Mouse (Mus musculus) heart, adult 2 months (tissue): Measurements from ENCODE around the gene Med27. TPM values are rescaled to one million over a fixed set of nuclear protein-coding genes. Genes with fewer than 3 reads are reported as not detected.
A peak's percentile ranks its signal among the peaks of the same experiment; 100 is the strongest.

Source experiments
- DNase-seq, 2 experiments: peaks; one replicate each; pipeline ENCODE4 v3.0.0; 2021
- H3K27ac ChIP-seq: fragments of 200-600 bp; 2 replicates; pipeline ENCODE4 v1.8.1; 2022
- H3K27me3 ChIP-seq: fragments of 200-500 bp; 2 replicates; pipeline ENCODE4 v1.6.1; 2012; ENCODE audit warnings: mild to moderate bottlenecking, low read length, inconsistent platforms, mixed read lengths; ENCODE audit not compliant: control insufficient read depth, insufficient read depth
- H3K36me3 ChIP-seq: fragments of 200-500 bp; 2 replicates; pipeline ENCODE4 v1.6.1; 2012; ENCODE audit warnings: low read length, inconsistent platforms; ENCODE audit not compliant: control insufficient read depth, insufficient read depth
- H3K4me1 ChIP-seq: fragments of 200-500 bp; 2 replicates; pipeline ENCODE4 v1.6.1; 2011; ENCODE audit warnings: low read length; ENCODE audit not compliant: control insufficient read depth, insufficient read depth
- H3K4me3 ChIP-seq: fragments of 200-600 bp; 2 replicates; pipeline ENCODE4 v1.8.1; 2022
- H3K79me2 ChIP-seq: fragments of 200-500 bp; replicated peaks from 2 replicates; pipeline ENCODE4 v1.6.1; 2012; ENCODE audit warnings: mild to moderate bottlenecking, inconsistent platforms, low read length, moderate library complexity, mixed read lengths; ENCODE audit not compliant: control insufficient read depth, insufficient read depth
- H3K9ac ChIP-seq: fragments of 200-500 bp; 2 replicates; pipeline ENCODE4 v1.6.1; 2012; ENCODE audit warnings: low read depth, mild to moderate bottlenecking, control low read depth, inconsistent platforms, low read length, mixed read lengths
- CTCF ChIP-seq: fragments of 200-600 bp; IDR thresholded peaks from 2 replicates; pipeline ENCODE4 v1.8.1; 2022; ENCODE audit warnings: antibody characterized with exemption, mild to moderate bottlenecking, moderate library complexity
- EP300 ChIP-seq: fragments of 200-500 bp; IDR thresholded peaks from 2 replicates; pipeline ENCODE4 v1.6.1; 2011; ENCODE audit warnings: low read depth, low read length, control low read depth; ENCODE audit not compliant: insufficient read depth
- POLR2A ChIP-seq: fragments of 200-500 bp; IDR thresholded peaks from 2 replicates; pipeline ENCODE4 v1.6.1; 2011; ENCODE audit warnings: mild to moderate bottlenecking, low read depth, low read length, control low read depth; ENCODE audit not compliant: insufficient read depth
- WGBS: fragments of 180-500 bp; shearing (Covaris S2); methylation state at CpG from one replicate; pipeline ENCODE4 v1.1.7; 2018; 5-methylcytosine and 5-hydroxymethylcytosine counted together
- intact Hi-C: fragments of 180-260 bp; cut with DNase I; formaldehyde crosslinking; loops from one replicate; pipeline ENCODE4 v1.15.1; 2025
- polyA plus RNA-seq: library from polyadenylated mRNA; depleted of rRNA; stranded (reverse); fragments of >200 nt; gene quantifications from 2 replicates; pipeline ENCODE4 v1.2.3, GENCODE M21; 2012
- total RNA-seq, 2 experiments: library from RNA; stranded (reverse); gene quantifications; 2 replicates each; pipeline ENCODE4 v1.2.3; 2021

Med27 gene
- total and polyA plus RNA-seq, 3 experiments: 15.3 to 24.0 (median 17.2) TPM

DNA sequence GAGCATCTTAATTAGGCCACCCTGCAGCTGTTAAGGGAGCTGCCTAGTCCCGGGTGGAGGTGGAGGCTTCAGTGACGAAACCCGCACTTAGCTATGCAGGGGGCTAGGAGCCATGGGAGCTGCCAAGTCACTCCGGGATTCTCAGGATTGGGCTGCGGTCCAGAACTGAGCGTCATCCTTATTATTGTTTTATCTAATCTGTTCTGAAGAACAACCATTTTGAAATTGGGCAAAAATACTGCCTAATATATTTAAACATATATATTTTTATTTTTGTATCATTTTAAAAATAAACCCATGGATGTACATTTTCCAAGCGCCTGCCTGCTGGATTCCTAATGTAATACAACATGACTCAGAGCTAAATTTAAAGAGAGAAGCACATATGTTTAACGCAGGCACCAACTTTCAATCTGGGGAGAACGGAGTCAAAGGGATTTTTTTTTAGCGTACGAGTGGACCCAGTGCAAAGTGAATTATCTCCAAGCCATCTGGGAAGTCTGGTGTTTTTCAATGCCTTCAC, 26.3 kb upstream of the Med27 start:
- 47% methylated on average over 11 of the region's 11 CpGs for WGBS
- Histone ChIP-seq H3K9ac (no peak overlapping the region), H3K4me3 (no peak overlapping the region), H3K4me1 (no peaks in the 10 kb centered on the region), H3K79me2 (no peaks in the 10 kb centered on the region), H3K27me3 (0 out of 2 replicates have a peak, but pooled peaks cover 1% of the 10 kb centered on the region), H3K27ac (no peak overlapping the region), H3K36me3 (no peaks in the 10 kb centered on the region)
- no peak for DNase-seq
- intact Hi-C loops: no loop called here
- no peak for TF ChIP-seq CTCF
- no peak for TF ChIP-seq EP300
- TF ChIP-seq POLR2A: no peak

DNA sequence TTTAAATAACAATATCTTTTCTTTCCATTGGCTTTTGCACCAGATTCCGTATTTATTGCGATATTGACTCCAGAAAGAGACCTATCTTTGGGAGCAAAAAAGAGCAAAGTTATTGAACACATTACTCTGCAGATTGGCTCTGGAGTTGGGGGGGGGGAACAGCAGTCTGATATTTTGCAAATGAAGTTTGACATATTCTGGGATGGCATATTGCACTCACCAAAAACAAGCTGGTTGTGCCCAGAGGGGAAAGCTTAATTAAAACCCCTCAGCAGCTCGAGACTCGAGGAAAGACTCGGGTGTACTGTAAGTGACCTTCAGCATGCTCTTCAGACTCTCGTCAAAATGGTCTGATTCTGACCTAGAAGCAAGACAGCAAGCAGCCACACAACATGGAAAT, 25.8 kb upstream of the Med27 start:
- no peaks in the 10 kb centered on the region for H3K4me1 ChIP-seq
- no peaks in the 10 kb centered on the region for H3K36me3 ChIP-seq
- no peak for DNase-seq
- no peak overlapping the region for H3K9ac ChIP-seq
- no peaks in the 10 kb centered on the region for H3K79me2 ChIP-seq
- 70% methylated on average over 6 of the region's 6 CpGs for WGBS
- 0 out of 2 replicates have a peak, but pooled peaks cover 1% of the 10 kb centered on the region for H3K27me3 ChIP-seq
- TF ChIP-seq EP300 (no peak), POLR2A (no peak), CTCF (no peak)
- H3K4me3 ChIP-seq: no peak overlapping the region
- intact Hi-C loops: no loop called here
- H3K27ac ChIP-seq: no peak overlapping the region

DNA sequence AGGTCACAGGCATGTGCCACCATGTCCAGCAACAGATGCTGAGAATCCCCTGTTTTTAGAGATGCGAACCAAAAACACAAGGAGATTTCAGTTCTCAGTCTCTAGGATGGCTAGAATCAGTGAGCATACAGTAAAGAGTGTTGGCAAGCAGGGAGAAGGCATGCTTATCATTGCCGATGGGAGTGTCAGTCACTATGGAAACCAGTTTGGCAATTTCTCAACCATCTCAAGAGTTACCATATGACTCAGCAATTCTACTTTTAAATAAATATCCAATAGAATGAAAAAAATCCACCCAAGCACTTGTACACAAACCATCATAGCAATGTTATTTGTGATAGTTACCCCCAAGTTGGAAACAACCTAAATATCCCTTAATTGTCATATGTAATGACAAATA, 22.2 kb upstream of the Med27 start:
- intact Hi-C loops: no loop called here
- no peak for TF ChIP-seq POLR2A
- no peak for TF ChIP-seq CTCF
- TF ChIP-seq EP300: no peak
- WGBS: 63% methylated on average over 2 of the region's 2 CpGs
- Histone ChIP-seq H3K9ac (no peak overlapping the region), H3K79me2 (no peaks in the 10 kb centered on the region), H3K36me3 (no peaks in the 10 kb centered on the region), H3K27me3 (0 out of 2 replicates have a peak, but pooled peaks cover 1% of the 10 kb centered on the region), H3K4me3 (no peak overlapping the region), H3K27ac (no peak overlapping the region), H3K4me1 (no peaks in the 10 kb centered on the region)
- DNase-seq: no peak

DNA sequence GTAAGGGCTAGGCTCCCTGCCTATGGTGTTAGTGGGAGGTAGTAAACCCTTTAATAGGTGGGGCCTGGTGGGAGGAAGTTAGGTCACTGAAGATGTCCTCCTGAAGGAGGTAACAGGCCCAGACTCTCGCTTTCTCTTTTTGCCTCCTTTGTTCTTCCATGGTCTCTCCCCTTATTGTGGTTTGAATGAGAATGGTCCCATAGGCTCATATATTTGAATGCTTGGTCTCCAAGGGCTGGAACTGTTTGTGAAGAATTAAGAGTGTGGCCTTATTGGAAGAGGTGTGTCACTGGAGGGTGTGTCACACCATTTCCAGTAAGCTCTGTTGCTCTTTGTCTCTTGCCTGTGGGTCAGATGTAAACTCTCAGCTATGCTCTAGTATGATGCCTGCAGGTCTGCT, 16.1 kb upstream of the Med27 start:
- TF ChIP-seq POLR2A: no peak
- TF ChIP-seq CTCF: no peak
- no peak for TF ChIP-seq EP300
- Histone ChIP-seq H3K27me3 (no peaks in the 10 kb centered on the region), H3K4me3 (no peak overlapping the region), H3K9ac (no peak overlapping the region), H3K79me2 (no peaks in the 10 kb centered on the region), H3K27ac (no peak overlapping the region), H3K4me1 (no peaks in the 10 kb centered on the region), H3K36me3 (no peaks in the 10 kb centered on the region)
- 90% methylated on average over 1 of the region's 1 CpGs for WGBS
- intact Hi-C loops: no loop called here
- no peak for DNase-seq

DNA sequence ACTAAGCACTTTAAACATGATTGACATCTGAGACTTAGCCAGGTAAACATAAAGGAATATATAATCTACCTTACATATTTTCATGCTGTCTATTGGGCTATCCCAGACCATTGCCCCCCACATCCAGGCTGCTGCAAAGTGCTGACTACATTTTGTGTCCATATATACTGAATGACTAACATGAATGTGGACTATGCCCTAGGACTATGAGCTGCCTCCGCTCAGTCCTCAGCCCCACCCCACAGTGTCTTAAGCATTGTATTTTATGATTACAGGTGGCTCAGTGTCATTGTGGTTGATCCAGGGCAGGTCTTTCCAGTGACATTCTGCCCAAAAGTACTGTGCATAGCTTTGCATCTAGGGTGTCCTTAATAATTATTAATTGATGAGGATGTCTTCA, 8.2 kb upstream of the Med27 start:
- Histone ChIP-seq H3K36me3 (no peaks in the 10 kb centered on the region), H3K9ac (no peak overlapping the region), H3K4me3 (no peak overlapping the region), H3K4me1 (no peaks in the 10 kb centered on the region), H3K27ac (no peak overlapping the region), H3K79me2 (no peaks in the 10 kb centered on the region), H3K27me3 (no peaks in the 10 kb centered on the region)
- TF ChIP-seq EP300 (no peak), POLR2A (no peak)
- intact Hi-C loops: no loop called here
- WGBS: 79% methylated on average over 1 of the region's 1 CpGs
- DNase-seq: no peak

DNA sequence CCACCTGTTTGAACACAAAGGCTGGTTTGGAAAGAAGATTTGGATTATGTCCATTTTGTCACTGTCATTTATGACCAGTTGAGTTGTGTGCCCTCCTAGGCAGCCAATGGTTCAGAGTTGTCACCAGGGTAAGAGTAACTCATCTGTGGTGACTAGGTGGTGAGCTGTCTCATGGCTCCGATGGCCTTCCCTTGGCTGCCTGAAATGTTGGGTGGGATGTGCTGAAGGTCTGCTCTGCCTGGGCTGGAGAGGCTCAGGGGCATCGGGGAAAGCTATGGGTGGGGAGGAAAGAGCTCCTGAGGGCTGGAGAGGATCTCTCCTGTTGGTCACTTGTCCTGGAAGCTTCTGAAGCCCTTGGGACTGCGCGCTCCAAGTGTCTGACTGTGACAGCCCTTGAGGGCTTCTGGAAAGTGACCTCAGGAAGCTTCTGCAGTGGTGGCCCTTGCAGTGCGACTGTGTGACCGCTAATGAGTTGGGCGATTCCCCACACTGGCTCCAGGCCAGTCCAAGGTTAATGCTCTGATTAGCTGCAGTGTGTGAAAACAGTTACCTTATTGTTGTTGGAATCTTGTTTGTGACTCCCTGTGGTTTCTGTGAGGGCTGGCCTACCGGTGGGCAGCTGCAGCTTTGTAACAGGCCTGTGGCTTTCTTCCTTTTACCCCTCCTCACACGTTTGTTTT, 12.2 kb downstream of the Med27 start:
- WGBS: 24% methylated on average over 9 of the region's 9 CpGs
- Histone ChIP-seq H3K79me2 (no peaks in the 10 kb centered on the region; the same call in 1 of the 2 replicates), H3K36me3 (no peaks in the 10 kb centered on the region), H3K27me3 (no peaks in the 10 kb centered on the region), H3K27ac (no peak overlapping the region; the same call in 1 of the 2 replicates), H3K4me3 (no peak overlapping the region), H3K4me1 (peaks cover 17% of the 10 kb centered on the region), H3K9ac (no peak overlapping the region)
- DNase-seq: peak; percentile 35 to 53
- intact Hi-C loops: no loop called here
- TF ChIP-seq EP300: no peak; the same call in 1 of the 2 replicates
- peak; percentile 18; the same call in 1 of the 2 replicates for TF ChIP-seq CTCF
